Mouse (Mus musculus) liver, embryonic 16.5 days (tissue): ENCODE data around the gene Tprn. TPM values are rescaled to one million over a fixed set of nuclear protein-coding genes. Genes with fewer than 3 reads are reported as not detected.

ENCODE experiments used
- ATAC-seq: fragments of 200-750 bp; cut with Nextera tagmentation; 2 replicates; pipeline ENCODE4 v1.8.0; 2017; ENCODE audit warnings: low read depth, mild to moderate bottlenecking, moderate number of reproducible peaks, moderate library complexity
- H3K27ac ChIP-seq: fragments of 300-500 bp; sonication (generic); 2 replicates; pipeline ENCODE4 v1.5.1; 2014; ENCODE audit warnings: mild to moderate bottlenecking, low read length
- H3K27me3 ChIP-seq: fragments of 300-500 bp; sonication (generic); 2 replicates; pipeline ENCODE4 v1.6.1; 2014; ENCODE audit warnings: low read depth, low read length, mixed read lengths; ENCODE audit not compliant: control insufficient read depth, insufficient read depth
- H3K36me3 ChIP-seq: fragments of 300-500 bp; sonication (generic); 2 replicates; pipeline ENCODE4 v1.6.1; 2014; ENCODE audit warnings: mild to moderate bottlenecking; ENCODE audit not compliant: control insufficient read depth, insufficient read depth
- H3K4me1 ChIP-seq: fragments of 300-500 bp; sonication (generic); 2 replicates; pipeline ENCODE4 v1.6.1; 2014; ENCODE audit warnings: low read depth, low read length, mixed read lengths; ENCODE audit not compliant: control insufficient read depth
- H3K4me2 ChIP-seq: fragments of 300-500 bp; sonication (generic); 2 replicates; pipeline ENCODE4 v1.6.1; 2014; ENCODE audit warnings: low read depth, low read length, mixed read lengths
- H3K4me3 ChIP-seq: fragments of 300-500 bp; sonication (generic); 2 replicates; pipeline ENCODE4 v1.5.1; 2014; ENCODE audit warnings: low read depth, mild to moderate bottlenecking, low read length
- H3K9ac ChIP-seq: fragments of 300-500 bp; sonication (generic); 2 replicates; pipeline ENCODE4 v1.6.1; 2014; ENCODE audit warnings: low read depth, low read length
- H3K9me3 ChIP-seq: fragments of 300-500 bp; sonication (generic); replicated peaks from 2 replicates; pipeline ENCODE4 v1.6.1; 2016; ENCODE audit warnings: low read length; ENCODE audit not compliant: control insufficient read depth
- WGBS: fragments of 180-500 bp; shearing (Covaris S2); extraction: QIAGEN DNeasy Blood & Tissue Kit; methylation state at CpG from one replicate; pipeline ENCODE4 v1.1.7; 2014; ENCODE audit not compliant: insufficient replicate concordance; 5-methylcytosine and 5-hydroxymethylcytosine counted together
- polyA plus RNA-seq: library from polyadenylated mRNA; unstranded; fragments of >200 nt; fragmentation: Nextera tagmentation; extraction: Ambion mirVana; gene quantifications from 2 replicates; pipeline ENCODE4 v1.2.1, GENCODE M21; 2015

Gene Tprn
- polyA plus RNA-seq, 1 experiment from 2014 or later = 4.7 TPM

- Histone ChIP-seq H3K4me3 (peak overlapping the region; percentile 56), H3K4me1 (peaks cover 19% of the 10 kb centered on the region), H3K27ac (no peak overlapping the region), H3K9ac (peak overlapping the region; percentile 45; the same call in 1 of the 2 replicates), H3K36me3 (no peaks in the 10 kb centered on the region), H3K27me3 (peaks cover 29% of the 10 kb centered on the region), H3K4me2 (peak overlapping the region; percentile 73), H3K9me3 (no peaks in the 10 kb centered on the region)
- peak; percentile 69 for ATAC-seq
- under 1% methylated on average over 29 of the region's 29 CpGs for WGBS
Observed at GRCm38 (mm10) chr2:25240723-25241437, 21.5 kb upstream of the Tprn start.

DNA sequence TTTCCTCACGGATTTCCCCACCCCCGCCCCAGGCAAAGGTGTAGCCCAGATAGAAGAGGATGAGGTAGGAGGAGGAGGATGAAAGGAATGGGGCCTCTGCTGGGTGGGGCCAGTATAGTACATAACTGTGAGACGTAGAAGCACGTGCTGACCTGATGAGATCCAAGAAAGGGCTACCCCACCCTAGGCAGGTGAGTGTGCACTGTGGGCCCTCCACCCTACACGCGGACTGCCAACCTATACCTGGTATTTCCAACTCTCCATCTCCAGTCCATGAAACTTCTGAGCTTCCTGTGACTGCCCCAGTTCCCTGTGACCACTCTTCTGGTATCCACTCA, 21.0 kb upstream of the Tprn start:
- no peak overlapping the region for H3K9ac ChIP-seq
- no peaks in the 10 kb centered on the region for H3K9me3 ChIP-seq
- 9% methylated on average over 6 of the region's 6 CpGs for WGBS
- peak overlapping the region; percentile 73 for H3K4me2 ChIP-seq
- no peak for ATAC-seq
- H3K27me3 ChIP-seq = peaks cover 29% of the 10 kb centered on the region
- no peak overlapping the region for H3K27ac ChIP-seq
- H3K4me1 ChIP-seq = peaks cover 19% of the 10 kb centered on the region
- no peak overlapping the region; the same call in 1 of the 2 replicates for H3K4me3 ChIP-seq
- no peaks in the 10 kb centered on the region for H3K36me3 ChIP-seq

DNA sequence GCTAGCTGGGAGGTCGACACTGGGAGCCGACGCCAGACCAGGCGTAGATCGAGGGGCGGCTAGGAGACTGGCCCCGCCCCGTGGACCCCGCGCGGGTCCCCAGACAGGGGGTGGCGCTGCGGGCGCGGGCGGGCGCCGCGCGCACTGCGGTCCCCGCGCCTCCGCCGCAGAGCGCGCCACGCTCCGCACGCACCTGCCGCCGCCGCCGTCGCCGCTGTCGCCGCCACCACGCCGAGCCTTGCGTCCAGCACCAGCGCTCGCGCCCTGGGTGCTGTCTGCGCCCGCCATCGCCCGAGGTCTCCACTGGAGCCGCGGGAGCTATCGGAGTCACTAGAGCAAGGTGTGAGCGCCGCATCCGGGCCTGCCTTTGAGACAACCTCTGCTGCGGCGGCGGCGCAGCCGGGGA, 20.3 kb upstream of the Tprn start, which contains the start of the genes Rnf208 and Cysrt1:
Gene Rnf208 (plus strand): TSS at position 155 of the 406 bp plus-strand sequence.
Gene Cysrt1 (minus strand): TSS at position 352 of the 406 bp plus-strand sequence.
- WGBS = 0% methylated on average over 33 of the region's 59 CpGs
- Histone ChIP-seq H3K9ac (peak within 1 kb of the TSS; percentile 33; the same call in 1 of the 2 replicates), H3K4me2 (peak within 1 kb of the TSS; percentile 73), H3K4me3 (peak within 1 kb of the TSS; percentile 56), H3K9me3 (no peaks in the 10 kb centered on the region), H3K36me3 (no peaks in the 10 kb centered on the region; the same call in 1 of the 2 replicates), H3K27ac (no peak within 1 kb of the TSS), H3K27me3 (peaks cover 29% of the 10 kb centered on the region), H3K4me1 (peaks cover 19% of the 10 kb centered on the region)
- no peak for ATAC-seq

GRCm38 (mm10) chr2:25243342-25243741, 19.1 kb upstream of the Tprn start:
- ATAC-seq = no peak
- peaks cover 19% of the 10 kb centered on the region for H3K4me1 ChIP-seq
- H3K9ac ChIP-seq = no peak overlapping the region
- H3K27ac ChIP-seq = no peak overlapping the region
- no peak overlapping the region for H3K4me3 ChIP-seq
- H3K27me3 ChIP-seq = peaks cover 29% of the 10 kb centered on the region
- no peaks in the 10 kb centered on the region; the same call in none of the 2 replicates for H3K36me3 ChIP-seq
- H3K9me3 ChIP-seq = no peaks in the 10 kb centered on the region
- H3K4me2 ChIP-seq = no peak overlapping the region
- WGBS = 66% methylated on average over 8 of the region's 8 CpGs

DNA sequence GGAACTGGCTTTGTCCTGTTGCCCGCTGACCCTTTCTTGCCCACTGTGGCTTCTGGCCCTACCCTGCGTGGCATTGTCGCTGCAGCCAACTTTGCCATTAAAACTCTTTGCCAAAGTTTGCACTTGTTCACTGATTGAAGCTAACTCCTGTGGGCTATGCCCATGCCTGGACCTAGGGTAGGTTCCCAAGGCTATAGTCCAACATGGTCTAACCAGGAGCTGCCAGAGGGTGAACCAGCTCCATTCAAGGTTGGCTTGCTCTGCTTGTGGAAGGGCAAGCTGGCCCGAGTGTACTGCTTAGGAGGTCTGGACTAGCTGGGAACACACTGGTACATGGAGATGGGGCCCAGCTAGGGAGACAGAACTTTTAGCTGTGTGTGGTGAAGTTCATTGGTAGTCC, 18.3 kb upstream of the Tprn start:
- H3K4me3 ChIP-seq = no peak overlapping the region
- peaks cover 4% of the 10 kb centered on the region for H3K36me3 ChIP-seq
- H3K27ac ChIP-seq = no peak overlapping the region
- no peak for ATAC-seq
- peaks cover 19% of the 10 kb centered on the region for H3K4me1 ChIP-seq
- 75% methylated on average over 4 of the region's 4 CpGs for WGBS
- H3K9me3 ChIP-seq = no peaks in the 10 kb centered on the region
- peaks cover 29% of the 10 kb centered on the region for H3K27me3 ChIP-seq
- no peak overlapping the region for H3K9ac ChIP-seq
- H3K4me2 ChIP-seq = no peak overlapping the region

DNA sequence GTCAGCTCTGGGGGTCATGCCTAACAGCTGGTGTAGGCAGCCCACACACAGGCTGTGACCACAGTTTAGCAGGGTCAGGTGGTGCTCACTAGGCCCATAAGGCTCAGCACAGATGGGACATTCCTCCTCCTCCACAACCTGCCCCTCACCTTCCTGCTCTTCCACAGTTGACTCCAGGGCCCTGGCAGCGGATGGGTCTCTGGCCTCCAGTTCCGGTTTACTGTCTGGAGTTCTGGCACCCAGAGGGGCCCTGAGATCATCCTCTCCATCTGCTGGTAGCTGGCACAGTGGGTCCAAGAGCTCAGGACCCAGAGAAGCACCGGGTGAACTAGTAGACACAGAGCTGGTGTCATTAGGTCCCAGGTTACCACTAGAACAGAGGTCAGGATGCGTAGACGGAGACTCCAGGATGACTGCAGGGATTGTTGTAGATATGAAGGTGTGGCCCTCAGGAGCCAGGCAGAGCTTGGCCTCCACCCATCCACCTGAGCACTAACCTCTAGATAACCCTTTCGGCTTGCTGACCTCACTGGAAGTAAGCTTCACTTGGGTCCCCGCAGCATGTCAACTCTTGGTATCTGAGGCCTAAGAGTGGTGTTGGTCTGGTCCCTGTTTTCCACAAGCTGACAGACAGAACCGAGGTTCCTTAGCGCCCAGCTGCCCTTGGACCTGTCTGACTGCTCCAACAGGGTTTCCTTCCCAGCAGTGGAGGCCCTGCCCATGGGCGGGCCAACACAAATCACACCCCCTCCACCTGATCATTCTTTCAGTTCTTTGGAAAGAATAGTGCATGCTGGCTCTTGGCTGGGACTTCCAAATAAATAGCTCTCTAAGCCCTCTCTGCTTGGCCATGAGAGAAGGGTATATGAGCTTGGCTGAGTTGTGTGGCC, 16.0 kb upstream of the Tprn start, which contains the start of gene AL732309.1:
Gene AL732309.1 (minus strand): TSS at position 681 of the 890 bp plus-strand sequence.
- 78% methylated on average over 10 of the region's 10 CpGs for WGBS
- ATAC-seq = no peak
- no peak within 1 kb of the TSS for H3K27ac ChIP-seq

DNA sequence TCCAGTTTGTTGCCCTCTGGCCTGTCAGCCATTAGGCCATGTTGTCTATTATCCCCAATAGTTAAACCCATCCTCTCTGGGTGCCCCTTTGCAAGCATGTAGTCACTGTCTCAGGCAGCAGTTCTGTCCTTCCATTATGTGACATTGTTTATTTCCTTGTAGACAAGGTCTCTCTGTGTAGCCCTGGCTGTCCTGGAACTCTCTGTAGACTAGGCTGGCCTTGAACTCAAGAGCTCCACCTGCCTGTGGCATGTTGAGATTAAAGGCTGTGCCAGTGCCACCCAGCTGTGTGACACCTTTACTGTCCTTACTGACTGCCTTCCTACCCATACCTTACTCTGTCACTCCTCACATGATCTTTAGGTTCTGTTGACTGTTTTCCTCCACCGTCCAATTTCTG, 10.1 kb upstream of the Tprn start:
- Histone ChIP-seq H3K27ac (no peak overlapping the region), H3K36me3 (peaks cover 15% of the 10 kb centered on the region), H3K4me3 (no peak overlapping the region), H3K27me3 (no peaks in the 10 kb centered on the region), H3K9me3 (no peaks in the 10 kb centered on the region), H3K4me2 (no peak overlapping the region), H3K4me1 (peaks cover 14% of the 10 kb centered on the region), H3K9ac (no peak overlapping the region)
- 76% methylated on average over 1 of the region's 1 CpGs for WGBS
- ATAC-seq = no peak

More for the DNA sequence above, 16.0 kb upstream of the Tprn start, which contains the start of gene AL732309.1:
- Histone ChIP-seq H3K36me3 (peaks cover 15% of the 10 kb centered on the region), H3K9ac (no peak within 1 kb of the TSS), H3K27me3 (peaks cover 20% of the 10 kb centered on the region), H3K4me2 (no peak within 1 kb of the TSS), H3K4me3 (no peak within 1 kb of the TSS), H3K4me1 (peaks cover 12% of the 10 kb centered on the region), H3K9me3 (no peaks in the 10 kb centered on the region)

DNA sequence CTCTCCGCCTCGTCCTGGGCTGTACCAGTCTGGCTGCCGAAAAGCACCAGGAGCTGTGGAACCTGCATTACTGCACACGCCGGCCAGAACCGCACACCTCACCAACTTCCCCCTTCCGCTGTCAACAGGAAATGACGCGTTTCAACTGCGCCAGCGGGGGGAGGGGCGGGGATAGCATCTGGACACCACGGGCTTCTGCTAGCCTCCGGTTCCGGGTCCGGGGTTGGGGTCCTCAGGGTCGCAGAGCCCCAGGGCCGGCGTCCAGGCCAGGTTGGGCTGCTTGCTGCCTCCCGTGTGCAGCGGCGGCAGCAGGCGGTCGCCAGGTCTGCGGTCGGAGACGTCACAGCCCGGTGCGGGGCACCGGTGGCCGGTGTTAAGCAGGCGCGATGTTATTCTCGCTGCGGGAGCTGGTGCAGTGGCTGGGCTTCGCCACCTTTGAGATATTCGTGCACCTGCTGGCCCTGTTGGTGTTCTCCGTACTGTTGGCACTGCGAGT, 7.1 kb upstream of the Tprn start, which contains the start of gene Tmem203:
Gene Tmem203 (plus strand): TSS at position 156 of the 496 bp plus-strand sequence.
- Histone ChIP-seq H3K27ac (peak within 1 kb of the TSS; percentile 87), H3K36me3 (peaks cover 5% of the 10 kb centered on the region; the same call in 1 of the 2 replicates), H3K9me3 (no peaks in the 10 kb centered on the region), H3K27me3 (no peaks in the 10 kb centered on the region), H3K4me1 (peaks cover 14% of the 10 kb centered on the region), H3K4me2 (peak within 1 kb of the TSS; percentile 73), H3K4me3 (peak within 1 kb of the TSS; percentile 100), H3K9ac (peak within 1 kb of the TSS; percentile 91)
- ATAC-seq = peak; percentile 88
- under 1% methylated on average over 39 of the region's 39 CpGs for WGBS
